Mouse (Mus musculus): ENCODE data around the gene Nol4l.

The Nol4l gene

DNA sequence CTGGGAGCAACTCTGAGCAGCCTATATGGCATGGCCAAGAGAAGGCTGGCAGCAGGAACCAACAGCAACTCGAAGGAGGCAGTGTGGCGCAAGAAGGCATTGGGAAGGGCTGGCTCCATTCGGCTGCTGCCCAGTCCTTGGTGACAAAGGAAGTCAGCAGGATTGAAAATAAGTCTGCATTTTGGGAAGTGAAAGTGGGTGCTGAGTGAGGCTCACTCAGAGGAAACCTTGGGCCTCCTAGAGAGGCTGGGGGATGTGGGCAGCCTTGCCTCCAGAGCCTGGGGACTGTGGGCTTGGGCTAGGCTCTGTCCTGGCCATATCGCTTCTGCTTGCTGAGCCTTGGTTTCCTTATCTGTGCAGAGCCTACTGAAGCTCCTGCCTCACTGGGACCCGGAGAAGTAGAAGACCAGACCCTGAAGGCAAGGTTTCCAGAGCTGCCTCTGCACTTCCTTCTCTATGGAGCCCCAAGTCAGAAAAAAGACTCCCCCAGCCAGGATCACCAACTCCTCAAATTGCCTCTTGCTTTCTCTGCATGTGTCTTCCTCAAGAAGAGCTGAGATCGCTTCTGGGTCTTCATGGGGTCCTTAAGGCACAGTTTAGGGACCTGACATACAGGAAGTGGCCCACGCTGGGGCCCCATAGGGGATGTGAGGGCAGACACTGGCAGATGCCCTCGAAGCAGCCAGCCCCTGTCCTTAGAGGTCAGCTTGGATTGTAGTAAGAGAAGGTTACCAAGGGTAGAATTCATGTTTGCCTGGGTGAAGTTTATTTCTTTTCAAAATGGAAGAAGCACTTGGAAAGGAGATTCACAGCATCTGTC is 14.3 kb upstream of the Nol4l start:
- DNase-seq (ENCODE audit: low read depth, low spot score): no peak

DNA sequence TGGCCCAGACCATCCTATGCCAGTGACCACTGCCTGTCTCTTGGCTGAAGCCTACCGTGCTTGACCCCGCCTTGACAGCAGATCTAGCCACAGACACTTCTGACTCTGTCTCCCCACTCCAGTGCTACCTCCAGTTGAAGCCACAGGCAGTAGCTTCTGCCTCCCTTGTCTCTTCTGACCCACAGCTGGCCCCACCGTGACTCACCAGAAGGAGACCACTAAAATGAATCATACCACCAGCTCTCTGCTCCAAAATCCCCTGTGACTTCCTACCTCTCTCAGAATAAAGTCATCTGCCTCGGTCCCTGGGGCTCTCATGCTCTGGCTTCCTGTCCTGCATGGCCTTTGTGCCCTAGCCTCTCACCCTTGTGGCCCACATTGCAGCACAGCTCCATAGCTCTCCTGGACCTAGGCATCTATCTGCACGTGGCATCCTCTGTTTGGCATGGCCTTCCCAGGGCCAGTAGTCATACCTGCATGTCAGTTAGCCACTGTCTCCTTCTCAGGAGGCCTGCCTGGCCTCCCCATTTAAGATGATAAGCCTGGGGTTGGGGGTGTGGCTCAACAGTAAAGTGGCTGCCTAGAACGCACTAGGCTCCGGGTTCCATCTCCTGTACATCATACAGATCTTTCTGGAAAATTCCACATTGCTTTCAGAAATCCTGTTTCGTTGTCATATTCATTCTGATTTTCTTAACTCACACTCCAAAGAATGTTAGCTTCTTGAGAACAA is 13.3 kb upstream of the Nol4l start:
- no peak for DNase-seq (ENCODE audit: low read depth, low spot score)

- DNase-seq (ENCODE audit: low read depth, low spot score): no peak
Observed at GRCm38 (mm10) chr2:153538898-153539297, 9.1 kb upstream of the Nol4l start.

DNA sequence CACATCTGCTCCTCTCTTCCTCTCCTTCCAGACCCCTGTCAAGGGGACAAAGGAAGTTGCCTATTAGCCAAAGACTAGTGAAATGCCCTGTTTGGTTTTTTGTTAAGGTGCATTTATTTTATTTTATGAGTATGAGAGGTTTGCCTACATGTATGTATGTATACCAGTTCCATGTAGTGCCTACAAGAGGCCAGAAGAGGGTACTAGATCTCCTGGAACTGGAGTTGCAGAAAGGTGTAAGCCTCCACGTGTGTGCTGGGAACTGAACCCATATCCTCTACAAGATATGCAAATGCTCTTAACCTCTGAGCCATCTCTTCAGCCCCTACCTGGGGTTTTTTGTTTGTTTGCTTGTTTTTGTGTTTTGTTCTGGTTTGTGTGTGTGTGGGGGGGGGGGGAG is 4.2 kb upstream of the Nol4l start:
- DNase-seq (ENCODE audit: low read depth, low spot score): no peak

- no peak for DNase-seq (ENCODE audit: low read depth, low spot score)
Observed at GRCm38 (mm10) chr2:153530948-153531347, 1.2 kb upstream of the Nol4l start.

DNA sequence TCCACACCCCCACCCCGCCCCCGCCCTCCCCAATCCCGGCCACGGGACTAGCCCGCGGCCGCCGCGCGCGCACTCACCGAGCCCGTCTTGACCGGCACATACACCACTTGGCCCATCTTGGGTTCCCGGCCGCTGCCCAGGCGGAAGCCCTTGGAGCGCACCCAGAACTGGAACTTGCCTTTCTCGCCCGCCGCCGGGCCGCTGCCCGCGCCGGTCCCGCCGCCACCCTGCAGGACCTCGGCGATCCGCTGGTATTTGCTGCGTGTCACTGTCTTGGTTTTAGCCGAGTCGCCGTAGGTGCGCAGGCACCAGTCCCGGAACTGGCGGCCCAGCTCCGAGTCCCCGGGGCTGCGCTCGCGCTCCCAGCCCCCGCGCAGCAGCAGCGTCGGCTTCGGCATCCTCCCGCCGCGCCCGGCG is 398 bp downstream of the Nol4l start:
- DNase-seq (ENCODE audit: low read depth, low spot score): peak; percentile 51

DNA sequence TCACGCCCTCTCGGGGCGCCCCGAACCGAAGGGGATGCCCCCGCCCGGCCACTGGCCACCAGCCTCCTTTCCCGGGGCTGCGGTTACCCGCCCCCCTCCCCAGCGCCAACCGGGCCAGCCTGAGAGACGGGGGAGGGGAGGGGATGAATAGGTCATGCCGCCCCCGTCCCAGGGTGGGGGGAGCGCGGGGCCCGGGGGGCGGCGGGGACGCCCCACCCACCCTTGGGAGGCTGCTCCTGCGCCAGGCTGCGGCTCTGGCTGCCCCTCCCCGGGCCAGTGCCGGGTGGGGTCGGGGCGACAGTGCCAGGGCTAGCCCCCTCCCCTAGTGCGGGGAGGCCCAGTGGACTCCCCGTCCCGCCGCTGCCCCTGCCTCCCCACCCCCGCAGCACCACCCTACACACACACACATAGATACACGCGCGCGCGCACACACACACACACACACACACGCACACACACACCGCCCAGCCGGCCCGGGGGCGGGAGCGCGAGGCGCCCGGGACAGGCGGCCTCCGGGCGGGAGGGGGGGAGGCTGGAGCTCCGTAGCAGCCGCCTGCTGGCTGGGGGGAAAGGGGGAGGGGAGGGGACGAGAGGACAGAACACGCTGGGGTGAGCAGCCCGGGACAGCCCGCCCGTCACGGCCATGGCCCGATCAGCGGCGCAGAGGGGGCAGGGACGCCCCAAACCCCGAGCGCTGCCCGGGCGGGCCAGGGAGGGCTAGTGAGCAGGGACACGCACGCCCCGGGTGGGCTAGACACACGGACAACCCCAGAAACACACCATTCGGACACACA is 1.0 kb downstream of the Nol4l start:
- DNase-seq (ENCODE audit: low read depth, low spot score): peak; percentile 58

- DNase-seq (ENCODE audit: low read depth, low spot score): peak; percentile 77
Observed at GRCm38 (mm10) chr2:153527580-153528531, 1.9 kb downstream of the Nol4l start.

DNA sequence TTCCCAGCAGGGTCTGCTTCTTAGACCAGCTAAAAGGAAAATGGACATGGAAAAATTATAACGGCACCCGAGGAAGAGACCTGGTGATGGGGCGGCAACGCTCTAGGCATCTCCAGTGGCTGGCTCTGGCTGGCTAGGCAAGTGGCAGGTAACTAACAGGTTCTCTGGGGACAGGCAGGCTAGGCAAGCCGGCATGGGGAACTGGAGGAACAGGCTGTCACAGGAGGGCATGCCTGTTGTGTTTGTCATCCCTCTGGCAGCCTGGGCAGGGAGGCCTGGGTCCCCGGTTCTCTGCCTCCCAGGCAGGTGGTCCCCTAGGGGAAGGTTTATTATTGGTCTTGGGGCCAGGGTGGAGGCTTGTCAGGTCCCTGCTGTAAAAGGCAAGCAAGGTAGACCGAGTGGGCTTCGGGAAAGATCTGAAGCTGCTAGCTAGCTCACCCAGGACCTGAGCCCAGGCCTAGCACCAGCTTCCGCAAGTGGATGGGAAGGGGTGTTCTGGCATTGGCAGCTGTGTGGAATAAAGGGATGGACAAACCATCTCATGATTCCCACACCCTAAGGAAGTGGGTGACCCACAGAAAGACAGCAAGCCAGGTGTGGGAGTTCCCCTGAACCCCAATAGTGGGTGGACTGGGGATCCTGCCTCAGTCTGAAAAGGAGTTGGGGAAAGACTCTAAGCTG is 2.8 kb downstream of the Nol4l start:
- no peak for DNase-seq (ENCODE audit: low read depth, low spot score)

GRCm38 (mm10) chr2:153525906-153526311 is 3.9 kb downstream of the Nol4l start:
- DNase-seq (ENCODE audit: low read depth, low spot score): peak; percentile 45

GRCm38 (mm10) chr2:153524727-153525126 is 5.0 kb downstream of the Nol4l start:
- DNase-seq (ENCODE audit: low read depth, low spot score): no peak

DNA sequence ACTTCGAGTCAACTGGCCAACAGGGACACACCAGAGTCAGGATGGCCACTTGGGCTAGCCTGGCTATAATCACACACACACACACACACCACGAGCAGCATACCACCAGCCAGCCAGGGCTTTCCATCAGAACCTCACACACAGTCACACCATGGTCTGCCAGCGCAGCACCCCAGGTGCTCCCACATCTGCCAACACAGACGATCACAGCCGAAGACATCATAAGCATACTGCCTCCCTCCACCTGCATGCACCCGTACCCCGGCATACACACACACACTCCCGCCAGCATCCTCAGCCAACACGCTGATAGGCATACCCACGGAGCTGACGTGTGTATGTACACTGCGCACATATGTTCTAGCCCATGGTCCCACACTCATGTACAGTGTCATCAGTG is 6.1 kb downstream of the Nol4l start:
- no peak for DNase-seq (ENCODE audit: low read depth, low spot score)

DNA sequence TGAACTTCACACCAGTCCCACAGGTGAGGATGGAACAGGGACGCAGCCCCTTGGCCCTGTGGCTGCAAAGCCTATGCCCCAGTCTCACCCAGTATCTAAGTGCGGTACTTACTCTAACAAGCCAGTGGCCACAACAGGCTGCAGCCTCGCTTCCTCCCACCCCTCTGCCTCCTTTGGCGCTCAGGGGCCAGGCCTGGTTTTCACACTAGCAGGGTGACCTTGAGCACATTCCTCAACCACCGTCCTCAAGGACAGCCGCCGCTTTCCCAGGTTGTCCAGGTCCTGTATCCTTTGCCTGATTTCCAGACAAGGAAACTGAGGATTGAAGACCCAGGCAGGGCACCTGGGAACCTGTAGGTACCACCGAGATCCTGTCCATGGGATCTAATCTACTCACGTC is 6.6 kb downstream of the Nol4l start:
- no peak for DNase-seq (ENCODE audit: low read depth, low spot score)

DNA sequence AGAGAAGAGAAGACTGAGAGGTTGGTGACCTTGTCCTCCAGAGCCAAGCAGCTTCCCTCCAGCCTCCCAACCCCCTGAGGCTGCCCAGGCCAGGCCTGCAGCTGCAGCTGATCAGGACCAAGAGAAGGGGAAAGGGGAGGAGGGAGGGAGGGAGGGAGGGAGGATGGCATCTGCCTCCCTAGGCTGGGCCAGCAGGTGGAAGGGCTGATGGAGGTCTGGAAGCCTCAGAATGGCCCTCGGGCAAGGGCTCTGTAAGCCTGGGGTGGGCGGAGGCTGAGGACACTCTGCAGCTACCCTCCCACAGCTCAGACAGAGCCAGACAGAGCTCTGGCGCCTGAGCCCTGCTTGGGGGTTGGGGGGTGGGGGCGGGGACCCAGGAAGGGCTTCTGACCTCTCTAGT is 7.5 kb downstream of the Nol4l start:
- DNase-seq (ENCODE audit: low read depth, low spot score): peak; percentile 52

DNA sequence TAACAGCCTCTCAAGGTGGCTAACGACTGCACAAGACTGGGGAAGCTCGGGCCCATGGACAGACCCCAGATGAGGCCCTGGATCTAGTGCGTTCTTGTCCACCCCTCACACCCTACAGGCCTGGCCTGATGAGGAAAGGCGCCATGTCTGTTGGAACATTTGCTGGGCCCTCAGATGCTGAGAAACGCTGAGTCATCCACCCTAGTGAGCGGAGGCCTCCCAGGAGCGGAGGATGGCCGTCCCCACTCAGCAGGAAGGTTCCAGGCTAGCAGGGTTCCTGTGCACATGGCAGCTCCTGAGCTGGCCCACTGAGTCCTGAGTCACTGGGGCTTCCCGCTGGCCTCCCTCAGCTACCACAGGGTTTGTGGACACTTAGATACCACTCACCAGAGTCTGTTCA is 9.7 kb downstream of the Nol4l start:
- DNase-seq (ENCODE audit: low read depth, low spot score): no peak

- no peak for DNase-seq (ENCODE audit: low read depth, low spot score)
Observed at GRCm38 (mm10) chr2:153516961-153517360, 12.8 kb downstream of the Nol4l start.

- DNase-seq (ENCODE audit: low read depth, low spot score): no peak
Observed at GRCm38 (mm10) chr2:153515582-153515981, 14.2 kb downstream of the Nol4l start.

DNA sequence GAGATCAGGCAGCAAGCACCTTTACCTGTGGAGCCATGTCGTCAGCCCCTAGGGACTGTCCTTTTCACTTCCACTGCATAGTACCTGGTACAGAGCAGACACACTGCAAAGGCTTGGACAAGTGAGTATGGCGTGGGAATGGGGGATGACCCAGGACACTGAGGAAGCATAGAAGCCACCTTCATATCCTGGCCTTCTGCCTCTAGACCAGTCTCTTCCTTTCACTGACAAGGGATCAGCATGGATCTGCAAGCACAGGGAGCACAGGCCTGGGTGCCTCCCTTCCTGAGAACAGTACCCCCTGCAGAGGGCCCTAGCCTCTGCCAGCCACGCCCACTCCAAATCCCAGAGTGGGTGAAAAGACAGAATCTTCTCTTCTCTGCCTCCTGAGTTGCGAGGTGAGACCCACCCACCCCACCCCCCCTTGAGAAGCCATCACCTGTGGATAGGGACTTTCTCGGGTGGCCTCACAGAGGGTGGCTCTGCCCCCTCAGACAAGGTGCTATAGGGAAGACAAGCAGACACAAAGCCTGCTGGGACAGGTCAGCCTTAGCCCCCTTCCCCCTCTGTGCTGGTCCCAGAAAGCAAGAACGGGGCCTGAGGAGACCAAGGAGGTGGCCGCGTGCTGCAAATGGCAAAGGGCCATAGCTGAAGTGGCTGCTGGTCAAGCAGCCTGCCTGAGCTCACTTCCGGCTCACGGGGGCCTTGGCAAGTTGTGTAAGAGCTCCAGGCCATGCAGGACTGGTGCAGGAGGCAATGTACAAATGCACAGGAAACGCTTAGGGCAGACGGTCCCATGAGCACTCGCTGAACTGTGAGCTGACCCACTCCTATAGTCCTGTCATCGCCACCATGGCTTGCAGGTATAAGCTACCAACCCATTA is 15.0 kb downstream of the Nol4l start:
- no peak for DNase-seq (ENCODE audit: low read depth, low spot score)

DNA sequence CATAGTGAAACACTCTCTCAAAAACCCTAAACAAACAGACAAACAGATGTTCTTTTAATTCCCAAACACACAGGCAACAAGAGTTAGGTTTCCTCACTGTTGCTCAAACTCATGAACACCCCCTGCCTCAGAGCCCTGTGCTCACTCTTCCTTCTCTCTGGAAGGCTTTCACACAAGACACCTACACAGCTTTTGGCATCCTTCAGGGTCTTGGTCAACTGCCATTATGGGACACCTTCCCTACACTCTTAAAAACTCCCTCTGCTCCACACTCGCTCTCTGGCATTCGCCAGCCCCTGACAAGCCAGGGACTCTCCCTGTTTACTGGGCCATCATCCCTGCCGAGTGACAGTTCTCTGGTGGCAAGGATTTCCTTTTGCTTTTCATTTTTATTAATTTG is 15.8 kb downstream of the Nol4l start:
- DNase-seq (ENCODE audit: low read depth, low spot score): no peak
